Mouse (Mus musculus) forebrain, embryonic 16.5 days (tissue): ENCODE results near the gene Entpd7. TPM values are rescaled to one million over a fixed set of nuclear protein-coding genes. Genes with fewer than 3 reads are reported as not detected.

Experiments
- ATAC-seq: fragments of 200-750 bp; cut with Nextera tagmentation; 2 replicates; pipeline ENCODE4 v1.8.0; 2017; ENCODE audit warnings: mild to moderate bottlenecking, moderate library complexity
- H3K27ac ChIP-seq: fragments of 300-500 bp; sonication (generic); 2 replicates; pipeline ENCODE4 v1.5.1; 2014; ENCODE audit warnings: low read length, control low read depth
- H3K27me3 ChIP-seq: fragments of 300-500 bp; sonication (generic); replicated peaks from 2 replicates; pipeline ENCODE4 v1.6.1; 2014; ENCODE audit warnings: low read length; ENCODE audit not compliant: control insufficient read depth, insufficient read depth
- H3K36me3 ChIP-seq: fragments of 300-500 bp; sonication (generic); 2 replicates; pipeline ENCODE4 v1.6.1; 2014; ENCODE audit not compliant: control insufficient read depth, insufficient read depth
- H3K4me1 ChIP-seq: fragments of 300-500 bp; sonication (generic); replicated peaks from 2 replicates; pipeline ENCODE4 v1.6.1; 2014; ENCODE audit warnings: low read length; ENCODE audit not compliant: control insufficient read depth, insufficient read depth
- H3K4me2 ChIP-seq: fragments of 300-500 bp; sonication (generic); 2 replicates; pipeline ENCODE4 v1.6.1; 2014; ENCODE audit warnings: mild to moderate bottlenecking, low read length, control low read depth
- H3K4me3 ChIP-seq: fragments of 300-500 bp; sonication (generic); replicated peaks from 2 replicates; pipeline ENCODE4 v1.5.1; 2014; ENCODE audit warnings: mild to moderate bottlenecking, low read length, control low read depth
- H3K9ac ChIP-seq: fragments of 300-500 bp; sonication (generic); replicated peaks from 2 replicates; pipeline ENCODE4 v1.6.1; 2014; ENCODE audit warnings: low read depth, low read length, control low read depth
- H3K9me3 ChIP-seq: fragments of 300-500 bp; sonication (generic); 2 replicates; pipeline ENCODE4 v1.6.1; 2016; ENCODE audit warnings: low read length; ENCODE audit not compliant: control insufficient read depth
- WGBS: fragments of 180-500 bp; shearing (Covaris S2); extraction: QIAGEN DNeasy Blood & Tissue Kit; methylation state at CpG from one replicate; pipeline ENCODE4 v1.1.7; 2014; 5-methylcytosine and 5-hydroxymethylcytosine counted together
- polyA plus RNA-seq: library from polyadenylated mRNA; unstranded; fragments of >200 nt; fragmentation: Nextera tagmentation; extraction: Ambion mirVana; gene quantifications from 2 replicates; pipeline ENCODE4 v1.2.1, GENCODE M21; 2015

Entpd7 gene
- 8.9 and 9.6 TPM in 2 replicates for polyA plus RNA-seq

DNA sequence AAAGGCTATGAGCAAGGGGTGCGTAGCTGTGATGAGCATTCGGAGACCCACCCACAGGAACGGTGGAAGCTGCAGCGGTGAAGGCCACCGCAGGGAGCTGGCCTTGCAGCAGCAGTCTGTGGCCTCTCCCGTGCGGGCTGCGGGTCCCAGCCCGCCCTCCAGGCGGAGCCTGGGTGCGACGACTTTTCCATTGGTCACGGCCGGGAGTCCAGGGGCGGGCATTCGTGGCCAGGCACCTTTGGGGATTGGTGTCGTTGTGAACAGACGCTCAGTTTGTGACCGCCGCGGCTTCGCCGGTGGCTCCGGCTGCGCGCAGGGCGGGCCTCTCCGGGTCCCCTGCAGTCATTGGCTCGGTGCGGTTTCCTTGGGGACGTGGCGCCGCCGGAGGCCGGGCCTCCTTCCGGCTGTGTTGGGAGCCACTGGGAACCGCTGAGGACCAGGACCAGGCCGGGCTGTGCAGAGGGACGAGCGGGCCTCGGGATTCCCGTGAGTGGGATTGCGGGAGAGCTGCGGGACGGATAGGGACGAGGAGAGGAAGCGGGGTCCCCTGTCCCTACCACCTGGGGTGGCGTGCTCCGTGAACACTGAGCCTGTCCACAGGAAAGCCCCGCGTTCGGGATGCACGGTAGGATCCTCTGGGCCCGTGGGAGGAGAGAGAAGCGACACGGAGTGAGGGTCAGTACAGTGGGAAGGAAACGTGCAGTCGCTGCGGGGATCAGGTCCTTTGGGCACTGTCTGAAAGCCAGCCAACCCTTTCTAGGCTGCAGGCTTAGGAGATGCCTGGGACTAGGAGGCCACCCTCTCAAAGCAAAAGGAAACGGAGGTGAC, at the start of gene Entpd7:
Gene Entpd7 (plus strand): TSS at position 254 of the 828 bp plus-strand sequence.
- no peaks in the 10 kb centered on the region for H3K27me3 ChIP-seq
- no peaks in the 10 kb centered on the region for H3K9me3 ChIP-seq
- H3K4me1 ChIP-seq: peaks cover 27% of the 10 kb centered on the region
- H3K4me2 ChIP-seq: peak within 1 kb of the TSS; percentile 78
- H3K36me3 ChIP-seq: no peaks in the 10 kb centered on the region
- H3K27ac ChIP-seq: peak within 1 kb of the TSS; percentile 25
- peak; percentile 99 for ATAC-seq
- H3K9ac ChIP-seq: peak within 1 kb of the TSS; percentile 86
- H3K4me3 ChIP-seq: peak within 1 kb of the TSS; percentile 91
- WGBS: under 1% methylated on average over 60 of the region's 60 CpGs

GRCm38 (mm10) chr19:43641833-43642232, 47.6 kb upstream of the Entpd7 start:
- H3K27ac ChIP-seq: no peak overlapping the region
- 66% methylated on average over 11 of the region's 11 CpGs for WGBS
- no peak overlapping the region for H3K4me2 ChIP-seq
- no peak for ATAC-seq
- H3K4me3 ChIP-seq: no peak overlapping the region
- no peaks in the 10 kb centered on the region for H3K9me3 ChIP-seq
- H3K4me1 ChIP-seq: no peaks in the 10 kb centered on the region
- H3K9ac ChIP-seq: no peak overlapping the region
- no peaks in the 10 kb centered on the region for H3K27me3 ChIP-seq
- no peaks in the 10 kb centered on the region for H3K36me3 ChIP-seq

DNA sequence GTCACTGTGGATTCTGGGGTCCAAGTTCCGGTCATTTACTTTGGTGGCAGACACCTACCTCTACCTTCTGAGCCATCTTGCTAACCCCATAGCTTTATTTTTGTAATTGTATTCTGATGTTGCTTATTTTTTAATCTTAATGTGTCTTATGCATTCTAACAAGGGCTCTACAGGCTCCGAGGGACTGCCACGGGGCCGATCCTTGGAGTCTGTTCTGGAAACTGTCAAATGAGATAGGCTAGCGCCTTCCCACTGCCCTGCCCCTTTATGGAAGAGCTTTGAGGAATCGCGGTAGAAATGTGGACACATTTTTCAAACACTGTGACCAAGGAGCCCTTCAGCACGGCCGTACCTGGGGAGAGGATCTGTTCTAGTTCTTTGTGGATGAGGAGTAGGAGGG, 46.6 kb upstream of the Entpd7 start:
- 87% methylated on average over 9 of the region's 9 CpGs for WGBS

GRCm38 (mm10) chr19:43645508-43645907, 44.0 kb upstream of the Entpd7 start:
- H3K36me3 ChIP-seq: no peaks in the 10 kb centered on the region
- H3K4me1 ChIP-seq: no peaks in the 10 kb centered on the region
- no peak overlapping the region for H3K27ac ChIP-seq
- no peaks in the 10 kb centered on the region for H3K27me3 ChIP-seq
- no peak overlapping the region for H3K4me3 ChIP-seq
- H3K4me2 ChIP-seq: no peak overlapping the region
- 91% methylated on average over 9 of the region's 9 CpGs for WGBS
- no peak overlapping the region for H3K9ac ChIP-seq
- no peaks in the 10 kb centered on the region for H3K9me3 ChIP-seq
- ATAC-seq: no peak

More for the DNA sequence above, 46.6 kb upstream of the Entpd7 start:
- ATAC-seq: no peak
- no peaks in the 10 kb centered on the region for H3K36me3 ChIP-seq
- no peak overlapping the region for H3K9ac ChIP-seq
- H3K4me3 ChIP-seq: no peak overlapping the region
- H3K27me3 ChIP-seq: no peaks in the 10 kb centered on the region
- no peaks in the 10 kb centered on the region for H3K9me3 ChIP-seq
- H3K4me1 ChIP-seq: no peaks in the 10 kb centered on the region
- no peak overlapping the region for H3K27ac ChIP-seq
- no peak overlapping the region for H3K4me2 ChIP-seq

GRCm38 (mm10) chr19:43646852-43647251, 42.6 kb upstream of the Entpd7 start:
- H3K4me3 ChIP-seq: no peak overlapping the region
- H3K27ac ChIP-seq: no peak overlapping the region
- no peaks in the 10 kb centered on the region for H3K4me1 ChIP-seq
- WGBS: 67% methylated on average over 7 of the region's 7 CpGs
- H3K9ac ChIP-seq: no peak overlapping the region
- ATAC-seq: no peak
- no peak overlapping the region for H3K4me2 ChIP-seq
- no peaks in the 10 kb centered on the region for H3K36me3 ChIP-seq
- H3K27me3 ChIP-seq: no peaks in the 10 kb centered on the region
- no peaks in the 10 kb centered on the region for H3K9me3 ChIP-seq

DNA sequence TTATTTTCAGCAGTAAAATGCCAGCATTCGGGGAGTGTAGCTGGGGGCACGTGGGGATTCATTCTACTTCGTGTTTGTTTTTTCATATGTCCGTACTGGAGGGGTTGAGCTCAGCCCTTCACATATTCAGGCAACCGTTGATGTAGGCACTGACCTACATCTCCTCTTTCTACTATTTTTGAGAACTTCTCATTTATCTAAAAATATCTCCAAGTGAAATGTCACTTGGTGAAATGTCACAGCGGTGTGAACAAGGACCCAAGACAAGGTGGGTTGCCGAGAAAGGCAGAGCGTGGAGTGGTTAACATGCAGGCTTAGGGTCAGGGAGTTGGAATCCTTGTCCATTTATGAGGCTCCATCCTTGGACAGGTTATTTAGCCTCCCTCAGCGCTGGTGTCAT, 42.2 kb upstream of the Entpd7 start:
- Histone ChIP-seq H3K4me2 (no peak overlapping the region), H3K27me3 (no peaks in the 10 kb centered on the region), H3K9me3 (no peaks in the 10 kb centered on the region), H3K9ac (no peak overlapping the region), H3K4me3 (no peak overlapping the region), H3K4me1 (no peaks in the 10 kb centered on the region), H3K36me3 (no peaks in the 10 kb centered on the region), H3K27ac (no peak overlapping the region)
- 91% methylated on average over 9 of the region's 9 CpGs for WGBS
- ATAC-seq: no peak

DNA sequence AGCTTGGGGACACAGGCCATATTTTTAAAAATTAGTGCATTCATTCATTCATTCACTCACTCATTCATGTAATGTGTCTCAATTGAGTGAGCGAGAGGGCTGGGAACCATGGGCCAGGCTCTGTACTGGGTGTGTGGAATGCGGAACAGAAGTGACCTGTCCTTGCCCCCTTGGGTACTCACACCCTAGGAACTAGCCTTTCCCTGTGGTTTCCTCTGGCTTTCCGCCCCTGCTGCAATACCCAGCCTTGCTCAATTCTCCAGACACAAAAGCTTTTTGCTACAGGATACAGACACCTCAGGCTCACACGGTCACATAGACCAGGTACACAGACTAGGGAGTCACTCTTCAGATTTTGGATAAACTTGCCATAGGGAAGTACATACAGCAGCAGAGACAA, 41.1 kb upstream of the Entpd7 start:
- H3K4me3 ChIP-seq: no peak overlapping the region
- H3K27ac ChIP-seq: no peak overlapping the region
- no peaks in the 10 kb centered on the region for H3K36me3 ChIP-seq
- no peaks in the 10 kb centered on the region for H3K4me1 ChIP-seq
- H3K9ac ChIP-seq: no peak overlapping the region
- H3K9me3 ChIP-seq: no peaks in the 10 kb centered on the region
- ATAC-seq: no peak
- H3K4me2 ChIP-seq: no peak overlapping the region
- 94% methylated on average over 4 of the region's 4 CpGs for WGBS
- no peaks in the 10 kb centered on the region for H3K27me3 ChIP-seq

DNA sequence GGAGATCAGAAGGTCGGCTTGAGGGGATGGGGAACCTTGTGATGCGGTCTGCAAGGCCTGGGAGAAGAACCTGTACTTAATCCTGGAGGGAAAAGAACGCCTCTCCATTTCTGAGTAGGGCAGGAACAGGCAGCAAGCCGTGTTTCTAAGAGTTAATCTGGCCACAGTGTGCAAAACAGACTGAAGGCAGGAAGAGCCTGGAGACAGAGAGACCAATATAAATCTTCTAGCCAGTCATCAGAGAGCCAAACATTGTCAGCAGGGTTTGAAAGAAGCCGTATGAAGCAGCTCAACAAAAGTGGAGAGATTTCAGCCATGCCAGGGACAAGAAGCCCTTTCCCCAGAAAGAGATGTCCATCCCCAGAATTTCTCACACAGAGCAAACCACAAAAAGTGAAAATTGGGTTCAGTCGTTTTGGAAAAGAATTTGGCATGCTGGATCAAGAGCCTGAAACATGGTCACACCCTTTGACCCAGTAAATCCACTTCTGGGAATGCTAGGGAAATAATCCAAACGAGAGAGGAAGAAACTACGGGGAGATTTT, 38.2 kb upstream of the Entpd7 start:
- Histone ChIP-seq H3K27ac (no peak overlapping the region), H3K27me3 (no peaks in the 10 kb centered on the region)
- no peak for ATAC-seq

DNA sequence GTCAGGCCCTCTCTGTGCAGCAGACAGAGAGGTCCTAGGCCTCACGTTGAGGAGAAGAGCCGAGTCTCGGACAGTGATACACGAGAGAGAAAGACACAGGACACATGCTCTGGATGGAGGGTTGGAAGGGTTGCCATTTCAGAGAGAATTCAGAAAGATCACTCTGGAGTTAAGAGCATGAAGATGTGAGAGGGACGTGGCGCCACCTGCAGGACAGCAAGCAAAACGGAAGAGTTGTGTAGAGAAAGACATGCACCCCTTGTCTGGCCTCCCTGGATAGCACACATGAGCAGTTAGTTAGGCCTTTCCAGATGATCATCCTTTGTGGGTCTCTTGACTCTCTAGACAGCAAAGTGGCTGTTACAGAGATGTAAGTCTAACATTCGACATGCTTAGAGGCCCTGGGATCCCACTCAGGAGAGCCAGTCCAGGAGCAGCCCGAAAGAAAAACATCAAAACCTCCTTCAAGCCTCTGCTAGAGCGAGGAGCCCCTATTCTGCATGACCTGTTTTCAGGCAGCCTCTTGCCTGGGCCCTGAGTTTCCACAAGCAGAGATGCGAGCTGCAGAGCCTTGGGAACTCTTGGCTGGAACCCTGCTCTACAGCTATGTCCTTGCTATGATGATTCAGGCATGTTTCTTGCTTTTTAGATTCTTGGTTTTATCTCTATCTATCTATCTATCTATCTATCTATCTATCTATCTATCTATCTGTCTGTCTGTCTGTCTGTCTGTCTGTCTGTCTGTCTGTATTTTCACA, 33.6 kb upstream of the Entpd7 start:
- H3K4me3 ChIP-seq: no peak overlapping the region
- H3K9me3 ChIP-seq: no peaks in the 10 kb centered on the region
- no peak; the same call in 1 of the 2 replicates for ATAC-seq
- no peaks in the 10 kb centered on the region for H3K36me3 ChIP-seq
- H3K9ac ChIP-seq: no peak overlapping the region
- 40% methylated on average over 11 of the region's 11 CpGs for WGBS
- H3K4me1 ChIP-seq: no peaks in the 10 kb centered on the region
- H3K27me3 ChIP-seq: no peaks in the 10 kb centered on the region
- H3K27ac ChIP-seq: no peak overlapping the region
- no peak overlapping the region for H3K4me2 ChIP-seq

More for the DNA sequence above, 38.2 kb upstream of the Entpd7 start:
- Histone ChIP-seq H3K4me1 (no peaks in the 10 kb centered on the region), H3K4me2 (no peak overlapping the region), H3K36me3 (no peaks in the 10 kb centered on the region), H3K4me3 (no peak overlapping the region), H3K9ac (no peak overlapping the region), H3K9me3 (no peaks in the 10 kb centered on the region)
- WGBS: 65% methylated on average over 8 of the region's 8 CpGs
